Mouse (Mus musculus): ENCODE data around the gene Zfp318. TPM values are rescaled to one million over a fixed set of nuclear protein-coding genes. Genes with fewer than 3 reads are reported as not detected.

Zfp318 gene
- polyA plus RNA-seq, 2 experiments, result 1.5 to 2.1 TPM

DNA sequence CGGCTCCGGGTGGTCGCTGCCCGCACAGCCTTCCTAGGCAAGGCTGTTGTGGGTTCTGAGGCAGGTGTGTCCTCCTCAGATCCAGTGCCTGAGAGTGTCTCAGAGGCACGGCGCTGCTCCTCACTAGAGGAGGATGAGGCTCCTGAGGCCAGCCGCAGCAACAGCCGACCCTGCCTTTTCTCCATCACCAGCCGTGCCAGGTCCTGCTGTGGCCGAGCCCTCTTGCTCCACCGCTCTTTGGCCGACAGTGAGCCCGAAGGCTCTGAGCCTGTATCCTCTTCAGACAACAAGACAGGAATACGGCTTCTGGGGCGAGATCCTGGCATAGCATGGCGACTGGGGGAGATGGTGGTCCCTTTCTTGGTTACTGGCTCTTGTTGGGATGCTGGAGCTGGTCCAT, 62.7 kb downstream of the Zfp318 start:
- Histone ChIP-seq H3K36me3 (replicated peaks; ENCODE audit: control insufficient read depth, insufficient read depth, low read depth) (no peaks in the 10 kb centered on the region), H3K9ac (replicated peaks) (no peak overlapping the region), H3K4me2 (ENCODE audit: low read depth) (no peak overlapping the region), H3K9me3 (ENCODE audit: control insufficient read depth, low read length) (no peaks in the 10 kb centered on the region), H3K27ac (no peak overlapping the region), H3K4me1 (replicated peaks; ENCODE audit: control insufficient read depth in 2 of 2, insufficient read depth in 2 of 2, low read length in 1 of 2) (no peaks in the 10 kb centered on the region), H3K4me3 (ENCODE audit: insufficient read depth in 1 of 2, low read depth in 2 of 2, low read length in 2 of 2) (no peak overlapping the region), H3K27me3 (ENCODE audit: control insufficient read depth, insufficient read depth, low read length) (peaks cover 22% of the 10 kb centered on the region)
- no peak for ATAC-seq (ENCODE audit: insufficient read depth)
- no peak for DNase-seq (ENCODE audit: low read depth in 3 of 3, low spot score in 3 of 3)
- TF ChIP-seq EP300 (IDR thresholded peaks at IDR 0.05; ENCODE audit: low read depth) (no peak), CTCF (IDR thresholded peaks at IDR 0.05; ENCODE audit: low read depth) (no peak)
- 73% methylated on average over 16 of the region's 16 CpGs for WGBS (ENCODE audit: insufficient replicate concordance)

DNA sequence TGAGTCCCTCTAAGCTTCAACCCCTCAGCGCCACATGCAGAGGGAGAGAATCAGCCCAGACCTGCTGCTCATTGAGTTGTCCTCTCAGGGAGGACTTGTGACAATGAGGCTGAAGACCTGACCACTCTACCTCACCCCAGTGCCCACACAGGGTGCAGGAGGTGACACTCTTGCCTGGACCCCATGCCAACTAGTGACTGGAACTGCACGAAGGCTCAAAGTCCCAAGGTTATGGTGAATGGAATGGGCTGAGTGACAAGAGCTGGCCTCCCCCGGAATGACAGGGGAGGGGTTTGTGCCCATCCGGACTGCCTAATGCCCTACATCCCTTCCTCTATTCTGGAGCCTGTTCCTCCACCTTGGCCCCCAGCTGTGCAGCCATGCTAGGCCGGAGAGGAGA, 69.2 kb downstream of the Zfp318 start:
- peaks cover 41% of the 10 kb centered on the region for H3K27me3 ChIP-seq (ENCODE audit: control insufficient read depth, insufficient read depth, low read length)
- WGBS (ENCODE audit: insufficient replicate concordance), result 29% methylated on average over 5 of the region's 5 CpGs

DNA sequence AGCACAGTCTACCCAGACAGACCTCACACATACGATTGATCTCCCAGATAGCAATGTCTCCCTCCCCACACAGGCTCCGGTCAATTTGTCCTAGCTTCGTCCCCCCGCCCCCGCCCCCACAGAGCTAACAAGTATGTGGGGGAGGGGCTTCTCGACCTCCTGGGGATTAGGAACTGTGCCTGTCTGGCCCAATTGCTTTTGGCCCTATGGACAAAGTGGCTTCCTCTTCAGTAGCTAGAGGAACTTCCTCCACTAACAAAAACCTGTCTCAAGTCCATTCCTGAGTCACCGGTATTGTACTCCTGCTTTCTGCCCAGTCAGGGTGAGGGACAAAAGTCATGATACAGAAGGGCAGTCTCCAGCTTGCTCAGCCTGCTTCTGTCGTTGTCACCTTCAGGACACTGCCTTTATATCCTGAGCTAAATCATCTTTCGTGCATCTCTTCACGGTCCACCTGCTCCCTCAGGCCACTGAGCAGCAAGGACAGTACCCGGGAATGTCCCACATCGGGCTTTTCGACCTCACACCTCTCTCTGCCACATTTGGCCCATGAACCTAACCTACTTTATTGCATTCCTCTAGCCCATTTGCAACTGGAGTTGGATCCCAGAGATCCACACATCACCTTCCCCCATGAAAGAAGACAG, 69.9 kb downstream of the Zfp318 start:
- H3K9ac ChIP-seq (replicated peaks), result no peak overlapping the region
- no peak overlapping the region for H3K4me3 ChIP-seq (ENCODE audit: insufficient read depth in 1 of 2, low read depth in 2 of 2, low read length in 2 of 2)
- WGBS (ENCODE audit: insufficient replicate concordance), result 6% methylated on average over 13 of the region's 13 CpGs
- no peak for TF ChIP-seq EP300 (IDR thresholded peaks at IDR 0.05; ENCODE audit: low read depth)
- TF ChIP-seq CTCF (IDR thresholded peaks at IDR 0.05; ENCODE audit: low read depth), result no peak
- ATAC-seq (ENCODE audit: insufficient read depth), result no peak
- H3K9me3 ChIP-seq (ENCODE audit: control insufficient read depth, low read length), result no peaks in the 10 kb centered on the region
- peaks cover 41% of the 10 kb centered on the region for H3K27me3 ChIP-seq (ENCODE audit: control insufficient read depth, insufficient read depth, low read length)
- H3K27ac ChIP-seq, result no peak overlapping the region
- DNase-seq (ENCODE audit: low read depth in 3 of 3, low spot score in 3 of 3), result no peak
- peaks cover 0 to 5% of the 10 kb centered on the region in 2 experiments; a peak in 1 of 4 replicates for H3K4me1 ChIP-seq (replicated peaks; ENCODE audit: control insufficient read depth in 2 of 2, insufficient read depth in 2 of 2, low read length in 1 of 2)
- no peak overlapping the region for H3K4me2 ChIP-seq (ENCODE audit: low read depth)
- no peaks in the 10 kb centered on the region for H3K36me3 ChIP-seq (replicated peaks; ENCODE audit: control insufficient read depth, insufficient read depth, low read depth)

More for the DNA sequence above, 69.2 kb downstream of the Zfp318 start:
- no peak for TF ChIP-seq EP300 (IDR thresholded peaks at IDR 0.05; ENCODE audit: low read depth)
- no peak for TF ChIP-seq CTCF (IDR thresholded peaks at IDR 0.05; ENCODE audit: low read depth)
- Histone ChIP-seq H3K4me2 (ENCODE audit: low read depth) (no peak overlapping the region), H3K9ac (replicated peaks) (no peak overlapping the region), H3K4me1 (replicated peaks; ENCODE audit: control insufficient read depth in 2 of 2, insufficient read depth in 2 of 2, low read length in 1 of 2) (0 out of 4 replicates have a peak, but pooled peaks cover 0 to 3% of the 10 kb centered on the region in 2 experiments), H3K27ac (no peak overlapping the region), H3K4me3 (ENCODE audit: insufficient read depth in 1 of 2, low read depth in 2 of 2, low read length in 2 of 2) (no peak overlapping the region), H3K9me3 (ENCODE audit: control insufficient read depth, low read length) (no peaks in the 10 kb centered on the region), H3K36me3 (replicated peaks; ENCODE audit: control insufficient read depth, insufficient read depth, low read depth) (no peaks in the 10 kb centered on the region)
- ATAC-seq (ENCODE audit: insufficient read depth) (no peak), DNase-seq (ENCODE audit: low read depth in 3 of 3, low spot score in 3 of 3) (no peak)

DNA sequence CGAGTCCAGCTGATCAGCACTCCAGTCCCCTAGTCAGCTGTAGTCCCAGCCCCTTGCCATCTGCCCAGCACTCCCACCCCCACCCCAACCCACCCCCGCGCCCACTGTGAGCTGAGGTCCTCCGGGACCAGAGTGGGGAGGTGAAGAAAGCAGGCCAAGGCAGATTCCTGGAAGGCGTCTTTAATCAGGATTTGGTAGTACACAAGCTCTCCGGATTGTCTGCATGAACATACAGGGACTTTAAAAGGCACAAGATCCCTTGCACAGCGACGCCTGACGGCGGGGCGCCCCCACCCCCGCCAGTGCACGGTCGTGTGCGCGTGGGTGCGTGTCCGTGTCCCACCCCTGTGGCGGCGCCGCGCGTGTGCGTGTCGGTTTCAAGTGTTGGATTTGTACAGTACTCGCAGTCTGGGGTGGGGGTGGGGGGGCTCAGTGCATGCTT, 70.5 kb downstream of the Zfp318 start:
- WGBS (ENCODE audit: insufficient replicate concordance), result 5% methylated on average over 26 of the region's 26 CpGs
- no peak overlapping the region for H3K27ac ChIP-seq
- DNase-seq (ENCODE audit: low read depth in 3 of 3, low spot score in 3 of 3), result no peak

DNA sequence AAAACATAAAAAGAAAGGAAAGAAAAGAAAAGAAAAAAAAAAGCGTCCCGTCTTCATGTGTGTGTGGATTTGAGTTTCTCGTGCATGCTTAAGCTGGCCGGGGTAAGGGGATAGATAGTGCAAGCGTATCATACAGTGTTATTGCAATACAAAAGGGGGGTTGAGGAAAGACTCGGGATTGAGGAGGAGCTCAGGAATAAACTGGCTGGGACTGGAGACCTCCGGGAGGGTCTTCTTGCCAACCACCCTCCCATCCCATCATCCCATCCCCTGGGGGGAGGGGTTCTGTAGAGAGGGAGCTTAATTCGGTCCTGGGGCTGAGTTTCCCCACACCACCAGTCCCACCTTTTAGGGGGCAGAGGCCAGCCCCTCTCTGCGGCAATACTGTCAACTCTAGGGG, 71.0 kb downstream of the Zfp318 start:
- H3K27me3 ChIP-seq (ENCODE audit: control insufficient read depth, insufficient read depth, low read length), result peaks cover 46% of the 10 kb centered on the region
- H3K4me3 ChIP-seq (ENCODE audit: insufficient read depth in 1 of 2, low read depth in 2 of 2, low read length in 2 of 2), result no peak overlapping the region
- H3K9me3 ChIP-seq (ENCODE audit: control insufficient read depth, low read length), result no peaks in the 10 kb centered on the region
- ATAC-seq (ENCODE audit: insufficient read depth) (no peak), DNase-seq (ENCODE audit: low read depth in 3 of 3, low spot score in 3 of 3) (no peak)
- H3K4me1 ChIP-seq (replicated peaks; ENCODE audit: control insufficient read depth in 2 of 2, insufficient read depth in 2 of 2, low read length in 1 of 2), result peaks cover 0 to 5% of the 10 kb centered on the region in 2 experiments; a peak in 1 of 4 replicates
- H3K27ac ChIP-seq, result no peak overlapping the region
- 6% methylated on average over 9 of the region's 9 CpGs for WGBS (ENCODE audit: insufficient replicate concordance)
- peak overlapping the region; percentile 47; the same call in 1 of the 2 replicates for H3K4me2 ChIP-seq (ENCODE audit: low read depth)
- no peak overlapping the region for H3K9ac ChIP-seq (replicated peaks)
- TF ChIP-seq EP300 (IDR thresholded peaks at IDR 0.05; ENCODE audit: low read depth), result no peak
- TF ChIP-seq CTCF (IDR thresholded peaks at IDR 0.05; ENCODE audit: low read depth), result no peak
- no peaks in the 10 kb centered on the region for H3K36me3 ChIP-seq (replicated peaks; ENCODE audit: control insufficient read depth, insufficient read depth, low read depth)

More for the DNA sequence above, 70.5 kb downstream of the Zfp318 start:
- H3K36me3 ChIP-seq (replicated peaks; ENCODE audit: control insufficient read depth, insufficient read depth, low read depth), result no peaks in the 10 kb centered on the region
- H3K9me3 ChIP-seq (ENCODE audit: control insufficient read depth, low read length), result no peaks in the 10 kb centered on the region
- no peak overlapping the region for H3K9ac ChIP-seq (replicated peaks)
- TF ChIP-seq EP300 (IDR thresholded peaks at IDR 0.05; ENCODE audit: low read depth) (no peak), CTCF (IDR thresholded peaks at IDR 0.05; ENCODE audit: low read depth) (no peak)
- ATAC-seq (ENCODE audit: insufficient read depth), result no peak
- H3K4me2 ChIP-seq (ENCODE audit: low read depth), result peak overlapping the region; percentile 4; the same call in 1 of the 2 replicates
- H3K27me3 ChIP-seq (ENCODE audit: control insufficient read depth, insufficient read depth, low read length), result peaks cover 43% of the 10 kb centered on the region
- H3K4me3 ChIP-seq (ENCODE audit: insufficient read depth in 1 of 2, low read depth in 2 of 2, low read length in 2 of 2), result no peak overlapping the region
- H3K4me1 ChIP-seq (replicated peaks; ENCODE audit: control insufficient read depth in 2 of 2, insufficient read depth in 2 of 2, low read length in 1 of 2), result peaks cover 0 to 5% of the 10 kb centered on the region in 2 experiments; a peak in 1 of 4 replicates

Measured in liver, embryonic 14.5 days (tissue).